Mouse (Mus musculus) adrenal gland, postnatal 36 days (tissue): ENCODE results near the gene Mocs1. TPM values are rescaled to one million over a fixed set of nuclear protein-coding genes. Genes with fewer than 3 reads are reported as not detected.
A peak's percentile ranks its signal among the peaks of the same experiment; 100 is the strongest.
"Not testable (repeated sequence)": the region's sequence is repeated elsewhere in the genome, so short reads cannot be mapped to it uniquely, and the experiment has no call there.

Experiments
- DNase-seq, 2 experiments: peaks; one replicate each; pipeline ENCODE4 v3.0.0; 2021; ENCODE audit warnings: mixed read lengths in 1 of 2
- total RNA-seq, 2 experiments: library from RNA; stranded (reverse); gene quantifications; 2 replicates each; pipeline ENCODE4 v1.2.3; 2021

Gene Mocs1
- total RNA-seq, 2 experiments from 2014 or later: 34.0 to 49.1 TPM

DNA sequence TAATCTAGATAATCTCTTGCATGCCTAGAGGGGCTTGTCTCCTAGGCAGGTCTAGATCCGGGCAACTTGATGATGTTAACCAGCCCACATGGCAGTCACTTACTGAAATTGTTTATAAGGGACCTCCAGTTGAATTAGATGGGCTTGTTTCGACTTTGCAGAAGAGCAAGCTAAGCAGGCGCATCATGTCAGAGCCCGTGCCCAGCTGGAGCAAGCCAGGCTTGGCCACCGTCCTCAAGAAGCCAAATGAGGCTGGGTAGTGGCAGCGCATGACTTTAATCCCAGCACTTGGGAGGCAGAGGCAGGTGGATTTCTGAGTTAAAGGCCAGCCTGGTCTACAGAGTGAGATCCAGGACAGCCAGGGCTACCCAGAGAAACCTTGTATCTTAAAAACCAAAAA lies 3.0 kb downstream of the Mocs1 start:
- no peak for DNase-seq

DNA sequence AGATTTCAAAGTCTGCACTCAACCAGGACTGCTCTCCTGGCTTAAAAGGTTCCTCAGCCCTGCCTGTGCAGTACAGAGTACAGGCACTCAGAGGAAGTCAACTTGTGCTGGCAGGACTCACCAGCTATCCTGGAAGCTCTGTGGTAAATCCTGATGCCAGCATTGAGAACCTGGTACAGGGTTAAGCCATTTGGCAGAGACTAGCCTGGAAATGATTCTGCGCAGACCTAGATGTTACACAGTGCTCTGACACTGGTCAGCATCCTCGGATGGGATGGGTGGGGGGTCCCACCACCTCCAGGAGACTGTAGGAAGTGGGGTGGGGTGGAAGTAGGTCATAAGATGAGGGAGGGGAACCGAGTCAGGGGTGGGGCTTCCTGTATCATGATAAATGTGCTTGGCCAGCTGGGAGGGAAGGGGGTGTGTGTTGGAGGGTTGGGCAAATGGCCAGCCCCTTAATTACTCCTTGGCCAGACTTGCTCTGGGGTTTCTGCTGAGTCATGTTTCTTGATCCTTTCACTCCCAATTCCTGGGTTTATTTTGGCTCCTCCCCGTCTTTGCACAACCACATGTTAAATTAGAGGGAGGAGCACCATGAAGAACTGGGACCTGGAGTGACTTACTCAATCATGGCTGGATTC lies 4.0 kb downstream of the Mocs1 start:
- DNase-seq: peak; percentile 30 to 58

GRCm38 (mm10) chr17:49433071-49433470 lies 4.9 kb downstream of the Mocs1 start:
- DNase-seq: no peak

DNA sequence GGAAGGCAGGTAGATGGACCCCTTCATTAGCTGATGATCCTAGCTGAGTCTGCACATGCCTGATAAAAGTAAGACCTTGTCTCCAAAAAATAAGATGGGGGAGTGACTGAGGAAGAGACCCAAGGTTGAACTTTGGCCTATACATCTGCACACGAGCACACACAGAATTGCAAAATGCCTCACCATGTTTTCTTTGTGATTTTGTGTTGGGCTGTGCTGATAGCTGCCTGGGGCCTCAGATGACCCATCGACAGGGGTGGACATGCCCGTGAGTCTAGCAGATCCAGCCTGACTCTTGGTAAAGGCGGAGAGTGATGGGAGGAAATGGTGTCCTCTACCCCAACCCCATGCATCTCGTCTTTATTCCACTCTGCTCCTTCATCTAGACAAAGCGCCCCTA lies 6.1 kb downstream of the Mocs1 start:
- DNase-seq: no peak

- DNase-seq: no peak
Observed at GRCm38 (mm10) chr17:49435081-49435480, 6.9 kb downstream of the Mocs1 start.

DNA sequence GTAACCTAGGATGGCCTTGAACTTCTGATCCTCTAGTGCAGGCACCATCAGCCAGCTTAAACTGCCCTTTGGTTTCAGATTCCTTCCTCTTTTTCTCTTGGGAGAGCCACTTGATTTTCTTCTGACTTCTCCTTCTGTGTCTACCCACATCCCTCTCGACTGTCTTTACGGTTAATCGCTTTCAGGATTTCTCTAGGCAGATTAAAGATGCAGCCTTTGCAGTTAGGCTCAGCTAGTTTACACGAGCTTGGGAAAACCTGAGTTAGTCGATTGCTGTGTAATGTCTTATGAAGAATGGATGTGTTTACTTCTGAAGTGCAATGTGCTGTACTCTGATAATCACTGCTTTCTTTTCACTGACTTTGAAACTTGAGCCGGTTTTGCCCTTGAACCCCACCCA lies 8.5 kb downstream of the Mocs1 start:
- no peak for DNase-seq

- DNase-seq: not testable (repeated sequence)
Observed at GRCm38 (mm10) chr17:49437306-49437705, 9.1 kb downstream of the Mocs1 start.

DNA sequence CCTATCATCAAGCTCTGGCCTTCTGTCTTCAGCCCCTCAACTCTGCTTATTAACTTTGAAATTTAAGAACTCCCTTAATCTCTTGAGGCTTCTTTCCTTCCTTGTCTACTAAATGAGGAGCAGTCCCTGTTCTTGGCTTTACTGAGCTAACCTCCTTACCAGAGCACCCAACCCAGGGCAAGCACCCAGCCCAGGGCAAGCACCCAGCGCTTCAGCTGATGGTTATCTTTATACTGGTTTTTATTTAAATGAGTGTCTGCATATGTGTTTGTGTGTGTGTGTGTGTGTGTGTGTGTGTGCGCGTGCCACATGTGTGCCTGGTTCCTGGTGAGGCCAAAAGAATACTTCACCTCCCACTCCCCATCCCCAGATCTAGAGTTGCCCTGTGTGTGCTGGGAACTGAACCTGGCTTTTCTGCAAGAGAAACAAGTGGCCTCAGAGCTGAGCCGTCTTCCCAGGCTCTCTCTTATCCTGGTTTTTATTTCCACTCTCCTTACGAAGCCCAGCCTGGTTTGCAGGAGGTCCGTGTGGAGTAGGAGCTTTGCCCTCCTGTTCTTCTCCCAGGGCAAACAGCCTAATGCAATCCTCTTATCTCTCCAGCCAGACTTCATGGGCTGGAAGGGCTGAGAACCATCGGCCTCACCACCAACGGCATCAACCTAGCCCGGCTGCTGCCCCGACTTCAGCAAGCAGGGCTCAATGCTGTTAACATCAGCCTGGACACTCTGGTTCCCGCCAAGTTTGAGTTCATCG lies 10.8 kb downstream of the Mocs1 start:
- DNase-seq: no peak

DNA sequence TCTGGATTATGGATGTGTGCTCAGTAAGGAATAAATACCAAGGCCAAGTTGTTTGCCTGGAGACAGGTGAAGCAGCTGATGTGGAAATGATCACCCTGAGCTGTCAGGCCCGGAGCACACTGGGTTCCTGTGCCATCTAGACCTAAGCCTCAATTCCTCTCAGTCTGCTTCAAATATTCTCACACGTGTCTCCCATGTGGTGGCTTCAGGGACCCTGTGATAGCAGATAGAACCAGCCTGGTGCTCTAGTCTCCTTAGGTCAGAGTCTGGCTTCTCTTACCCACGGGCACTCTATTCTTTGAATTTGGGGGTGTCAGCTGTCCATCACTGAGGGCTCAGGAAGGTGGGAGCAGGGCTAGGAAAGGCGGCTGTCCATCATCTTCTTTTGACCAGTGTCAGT lies 11.5 kb downstream of the Mocs1 start:
- DNase-seq: no peak

DNA sequence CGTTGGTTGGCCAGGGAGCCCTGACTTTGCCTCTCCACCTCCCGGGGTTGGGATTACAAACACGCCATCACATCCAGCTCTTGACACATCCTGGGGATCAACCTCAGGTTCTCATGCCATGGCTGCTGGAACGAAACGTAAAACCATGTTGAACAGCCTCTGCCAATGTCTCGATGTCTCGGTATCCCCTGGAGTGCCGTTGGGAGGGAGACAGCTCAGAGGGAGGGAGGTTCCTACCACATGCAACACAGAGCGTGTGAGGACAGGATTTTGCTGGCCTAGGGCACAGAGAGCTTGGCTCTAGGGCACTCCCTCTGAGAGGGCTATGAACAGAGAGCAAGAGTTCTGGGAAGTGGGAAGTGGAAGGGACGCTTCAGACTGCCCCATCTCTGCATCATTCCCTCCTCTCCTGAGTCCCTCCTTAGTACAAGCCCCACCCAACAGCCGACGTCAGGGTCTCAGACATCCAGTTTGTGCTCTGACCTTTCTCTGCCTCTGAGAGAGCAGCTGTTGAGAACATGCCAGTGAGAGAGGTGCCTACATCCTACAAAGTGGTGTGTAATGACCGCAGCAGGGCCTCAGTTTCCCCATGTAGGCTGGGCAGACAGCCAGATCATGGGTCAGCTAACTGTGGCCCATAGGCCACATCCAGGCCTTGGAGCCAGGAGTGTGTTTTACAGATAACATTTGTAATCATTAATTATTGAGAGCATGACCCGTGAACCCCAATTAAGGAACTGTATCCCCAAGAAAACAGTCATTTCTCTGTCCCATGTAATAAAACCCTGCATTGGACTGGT lies 12.4 kb downstream of the Mocs1 start:
- no peak for DNase-seq

DNA sequence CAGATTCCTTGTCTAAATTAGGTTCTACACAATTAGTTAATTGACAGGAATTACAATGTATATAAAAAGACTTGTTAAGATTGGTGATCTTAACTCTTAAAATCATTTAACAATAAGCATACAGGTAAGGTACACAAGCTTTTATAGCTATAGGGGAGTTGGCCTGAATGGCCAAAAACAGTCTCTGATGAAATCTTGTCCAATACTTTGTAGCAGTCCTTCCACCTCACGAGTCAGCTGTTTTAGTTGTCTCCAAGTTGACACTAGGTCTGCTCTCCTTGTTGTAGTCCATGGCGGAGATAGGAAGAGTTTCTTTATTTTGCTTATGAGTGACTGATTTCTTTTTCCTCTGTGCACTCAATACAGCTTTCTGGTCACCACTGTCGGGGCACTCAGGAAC lies 14.7 kb downstream of the Mocs1 start:
- not testable (repeated sequence) for DNase-seq

- DNase-seq: peak in 1 of 2 experiments; percentile 27
Observed at GRCm38 (mm10) chr17:49448570-49449229, 20.5 kb downstream of the Mocs1 start.

DNA sequence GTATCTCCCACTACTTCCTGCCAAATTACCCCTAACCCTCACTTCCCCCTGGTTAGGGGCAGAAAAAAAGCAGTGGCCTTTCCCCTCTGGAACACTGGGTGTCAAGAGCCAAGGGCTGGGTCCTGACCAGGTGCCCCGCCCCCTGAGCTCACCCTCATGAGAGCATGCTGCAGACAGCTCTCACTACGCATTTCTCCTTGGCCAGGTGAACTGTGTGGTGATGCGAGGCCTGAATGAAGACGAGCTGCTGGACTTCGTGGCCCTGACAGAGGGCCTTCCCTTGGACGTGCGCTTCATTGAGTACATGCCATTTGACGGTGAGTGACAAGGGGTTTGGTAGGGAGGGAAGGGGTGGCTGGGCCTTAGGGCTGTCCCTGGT lies 21.1 kb downstream of the Mocs1 start:
- no peak for DNase-seq

- DNase-seq: no peak
Observed at GRCm38 (mm10) chr17:49450922-49451321, 22.8 kb downstream of the Mocs1 start.

- DNase-seq: no peak
Observed at GRCm38 (mm10) chr17:49456334-49456733, 28.2 kb downstream of the Mocs1 start.

DNA sequence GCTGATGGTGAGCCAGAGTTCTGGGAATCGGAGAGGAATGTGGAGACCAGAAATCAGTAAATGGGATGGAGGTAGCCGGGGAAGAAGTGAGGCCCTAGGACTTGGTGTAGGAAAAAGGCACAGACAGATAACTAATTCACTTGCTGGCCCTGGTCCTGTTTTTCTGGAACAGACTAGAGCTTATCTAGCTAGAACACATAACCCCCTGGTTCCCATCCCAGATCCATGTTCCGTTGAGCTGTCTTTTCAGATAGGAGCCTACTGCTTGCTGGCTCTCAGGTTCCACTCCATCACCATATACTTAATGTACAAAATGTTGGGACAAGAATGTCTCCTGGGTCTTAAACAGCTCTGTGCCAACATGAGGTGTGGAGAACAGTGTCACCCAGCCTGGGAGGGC lies 29.7 kb downstream of the Mocs1 start:
- no peak for DNase-seq

- DNase-seq: no peak
Observed at GRCm38 (mm10) chr17:49458386-49458785, 30.2 kb downstream of the Mocs1 start.

GRCm38 (mm10) chr17:49464884-49465283 lies 36.7 kb downstream of the Mocs1 start:
- DNase-seq: no peak

DNA sequence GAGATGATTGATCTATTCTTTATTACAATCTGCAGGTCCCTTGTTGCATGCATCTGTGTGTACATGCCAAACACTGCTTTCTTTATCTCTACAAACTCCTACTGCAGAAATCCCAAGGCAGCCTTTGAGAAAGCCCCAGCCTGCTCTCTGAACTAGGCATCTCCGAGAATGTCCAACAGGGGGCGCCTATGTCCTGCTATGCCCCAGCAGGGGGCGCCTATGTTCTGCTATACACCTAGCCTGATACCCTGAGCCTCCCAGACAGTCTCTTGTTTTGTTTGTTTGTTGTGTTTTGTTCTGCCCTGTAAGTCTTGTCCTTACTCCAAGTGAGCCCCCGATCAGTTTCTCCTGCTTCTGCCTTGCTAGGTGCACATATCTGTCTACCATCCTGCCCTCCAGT lies 40.1 kb downstream of the Mocs1 start:
- peak; percentile 78 to 79 for DNase-seq

DNA sequence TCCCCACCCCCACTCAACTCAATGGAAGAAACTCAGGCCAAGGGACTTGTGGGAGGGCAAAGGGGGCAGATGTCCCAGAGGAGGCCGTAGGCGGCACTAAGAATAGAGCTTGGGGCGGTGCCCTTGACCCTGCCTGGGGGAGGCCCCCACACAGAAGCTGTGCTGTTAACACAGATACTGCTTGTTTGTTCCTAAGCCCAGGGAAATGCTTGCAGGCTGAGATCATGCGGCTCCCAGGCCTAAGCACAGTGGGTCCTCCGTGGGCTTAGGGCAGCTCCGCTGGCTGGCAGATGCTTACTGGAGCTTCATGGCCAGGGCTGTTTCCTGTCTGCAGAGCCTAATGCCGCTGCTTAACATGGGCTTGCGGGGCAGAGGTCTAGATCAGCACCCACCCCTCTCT lies 44.5 kb downstream of the Mocs1 start:
- peak in 1 of 2 experiments; percentile 44 for DNase-seq

GRCm38 (mm10) chr17:49474051-49474450 lies 45.9 kb downstream of the Mocs1 start:
- DNase-seq: peak in 1 of 2 experiments; percentile 28

DNA sequence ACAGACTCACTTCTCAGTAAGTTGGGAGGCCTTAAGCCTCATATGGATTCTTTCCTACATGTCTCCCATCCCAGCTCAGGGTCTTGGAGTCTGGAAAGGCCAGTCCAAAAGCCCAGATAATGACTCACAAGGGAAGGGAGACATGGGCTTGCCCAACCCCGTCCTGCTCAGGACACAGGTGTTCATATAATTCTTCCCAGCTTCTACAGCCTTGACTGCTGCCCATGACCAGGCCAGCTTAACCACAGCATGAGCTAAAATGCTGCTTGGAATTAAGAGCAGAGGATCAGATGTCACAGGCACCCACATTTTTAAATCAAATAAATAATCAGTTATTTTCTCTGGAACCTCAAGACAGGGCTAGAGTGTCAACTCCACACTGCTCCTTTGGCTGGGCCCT lies 47.0 kb downstream of the Mocs1 start:
- DNase-seq: no peak

- peak in 1 of 2 experiments; percentile 13 for DNase-seq
Observed at GRCm38 (mm10) chr17:49477370-49477769, 49.2 kb downstream of the Mocs1 start.
